Mouse (Mus musculus): ENCODE measurements at regions not wholly inside any gene's neighbourhood (a gene's known extent, or its start where the extent isn't known, plus 50 kb on each side); places are given as distances from the start of the nearest gene placed in this dataset.

GRCm38 (mm10) chr12:90607894-90608293 lies 130.3 kb downstream of the Dio2 start:
- TF ChIP-seq CTCF (IDR thresholded peaks at IDR 0.05; ENCODE audit: low read depth) (no peak), EP300 (IDR thresholded peaks at IDR 0.05; ENCODE audit: low read depth) (no peak)
